ENCODE assay signal across 24 mouse cellular contexts in the genomic region with DNA sequence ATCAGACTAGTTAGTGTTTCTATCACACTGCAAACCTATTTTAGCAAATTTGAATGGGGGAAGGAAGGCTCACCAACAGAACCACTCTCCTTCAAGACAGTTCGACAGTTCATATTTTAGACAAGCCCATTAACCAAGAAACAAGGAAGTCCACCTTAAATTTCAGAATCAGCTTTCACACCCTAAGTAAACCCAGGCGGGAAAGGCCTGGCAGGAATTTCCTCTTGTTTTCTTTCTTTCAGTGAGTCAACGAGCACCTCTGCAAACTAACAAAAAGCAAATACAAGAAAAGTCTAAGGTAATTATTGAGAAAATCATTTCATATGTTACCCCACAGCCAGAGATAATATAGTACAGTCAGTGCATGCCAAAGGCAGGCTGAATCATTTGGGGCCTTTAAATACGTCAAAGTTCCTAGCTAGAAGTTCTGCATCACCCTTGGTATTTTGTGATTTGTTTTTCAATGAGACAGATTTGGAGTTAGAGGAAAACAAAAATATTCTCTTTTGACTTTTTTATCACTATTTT. TPM values are rescaled to one million over a fixed set of nuclear protein-coding genes. Genes with fewer than 3 reads are reported as not detected.
DNase-seq lines count a peak whose midpoint lies in the region; ATAC-seq and TF ChIP-seq lines count a peak whose summit lies in the region.
"Had no signal": no experiment of that assay in that cellular context is flagged by ENCODE, and none has a peak within 500 bp of the region (broad histone marks: within the 10 kb centered on the region; RNA-seq: fewer than 3 reads in every experiment).

No protein-coding gene starts in this region.

- DNase-seq in lung, postnatal 0 days (ENCODE audit: low spot score), result peak; percentile 9
- DNase-seq in lung, postnatal 25 days (ENCODE audit: low spot score), result no peak
- peak; percentile 17 for DNase-seq in urinary bladder, postnatal 14 days (ENCODE audit: low spot score)
- no peak for DNase-seq in urinary bladder, adult 18-20 months (ENCODE audit: low spot score in 2 of 2)
- DNase-seq in stomach, postnatal 0 days (ENCODE audit: low spot score), result peak; percentile 46
- DNase-seq in adrenal gland, adult (ENCODE audit: inconsistent age in 2 of 2, low spot score in 1 of 2), result no peak
- DNase-seq in kidney, postnatal 10 days, result no peak
- DNase-seq: adrenal gland, adult 8-10 months; adrenal gland, postnatal 14 days; adrenal gland, postnatal 36 days; B cell, adult 2 months; cerebellum, adult 11-12 months; cerebellum, adult 2 months; cerebellum, adult 9-10 months; cerebellum, postnatal 10 days; cerebellum, postnatal 25 days had no signal

- H3K27me3 ChIP-seq in lung, postnatal 0 days (replicated peaks; ENCODE audit: insufficient read depth, low read length), result no peaks in the 10 kb centered on the region
- no peaks in the 10 kb centered on the region for H3K27me3 ChIP-seq in stomach, embryonic 15.5 days (replicated peaks)
- no peaks in the 10 kb centered on the region for H3K27me3 ChIP-seq in stomach, postnatal 0 days (ENCODE audit: control insufficient read depth, insufficient read depth, low read length)
- H3K27me3 ChIP-seq: CH12.LX; embryonic facial prominence, embryonic 12.5 days; forebrain, embryonic 13.5 days; forebrain, embryonic 15.5 days had no signal

- no peaks in the 10 kb centered on the region for H3K4me1 ChIP-seq in lung, postnatal 0 days (ENCODE audit: insufficient read depth, low read depth, low read length)
- no peaks in the 10 kb centered on the region for H3K4me1 ChIP-seq in stomach, embryonic 15.5 days
- no peaks in the 10 kb centered on the region for H3K4me1 ChIP-seq in stomach, postnatal 0 days (replicated peaks; ENCODE audit: control insufficient read depth, insufficient read depth)
- H3K4me1 ChIP-seq: embryonic facial prominence, embryonic 10.5 days; embryonic facial prominence, embryonic 12.5 days; forebrain, embryonic 13.5 days; forebrain, embryonic 15.5 days had no signal

- TF ChIP-seq EP300 in lung, postnatal 0 days (IDR thresholded peaks at IDR 0.05), result no peak
- no peak for TF ChIP-seq EP300 in stomach, postnatal 0 days (optimal IDR thresholded peaks at IDR 0.05)

- no peaks in the 10 kb centered on the region for H3K9me3 ChIP-seq in lung, postnatal 0 days (ENCODE audit: low read length)
- no peaks in the 10 kb centered on the region for H3K9me3 ChIP-seq in stomach, embryonic 15.5 days
- H3K9me3 ChIP-seq in stomach, postnatal 0 days (ENCODE audit: control insufficient read depth, low read length), result no peaks in the 10 kb centered on the region
- H3K9me3 ChIP-seq: embryonic facial prominence, embryonic 10.5 days; embryonic facial prominence, embryonic 12.5 days; forebrain, embryonic 13.5 days; forebrain, embryonic 15.5 days; G1E had no signal

- ATAC-seq in lung, postnatal 0 days, result no peak
- ATAC-seq in stomach, embryonic 15.5 days (ENCODE audit: insufficient read depth, low FRiP score, low read depth), result peak; percentile 73; the same call in 1 of the 2 replicates
- ATAC-seq in stomach, postnatal 0 days (ENCODE audit: low FRiP score, low TSS enrichment), result peak; percentile 91
- ATAC-seq: CD4-positive, CD25-positive, alpha-beta regulatory T cell, adult 4 months; forebrain, embryonic 13.5 days; forebrain, embryonic 15.5 days had no signal

- H3K4me2 ChIP-seq in lung, postnatal 0 days (replicated peaks; ENCODE audit: low read depth, low read length), result no peak overlapping the region
- no peak overlapping the region for H3K4me2 ChIP-seq in stomach, embryonic 15.5 days
- H3K4me2 ChIP-seq in stomach, postnatal 0 days (replicated peaks; ENCODE audit: low read depth), result no peak overlapping the region
- H3K4me2 ChIP-seq: embryonic facial prominence, embryonic 12.5 days; forebrain, embryonic 13.5 days; forebrain, embryonic 15.5 days had no signal

- no peak for TF ChIP-seq CTCF in lung, postnatal 0 days (IDR thresholded peaks at IDR 0.05)
- no peak for TF ChIP-seq CTCF in stomach, postnatal 0 days (IDR thresholded peaks at IDR 0.05; ENCODE audit: low read depth)

- H3K36me3 ChIP-seq in lung, postnatal 0 days (ENCODE audit: insufficient read depth, low read length), result no peaks in the 10 kb centered on the region
- H3K36me3 ChIP-seq in stomach, embryonic 15.5 days, result no peaks in the 10 kb centered on the region
- H3K36me3 ChIP-seq in stomach, postnatal 0 days (ENCODE audit: control insufficient read depth, insufficient read depth, low read length), result no peaks in the 10 kb centered on the region
- H3K36me3 ChIP-seq: embryonic facial prominence, embryonic 10.5 days; embryonic facial prominence, embryonic 12.5 days; forebrain, embryonic 15.5 days; G1E had no signal

- no peak overlapping the region for H3K9ac ChIP-seq in lung, postnatal 0 days (replicated peaks; ENCODE audit: low read depth)
- H3K9ac ChIP-seq in stomach, embryonic 15.5 days, result no peak overlapping the region
- no peak overlapping the region for H3K9ac ChIP-seq in stomach, postnatal 0 days (ENCODE audit: low read length)
- H3K9ac ChIP-seq: embryonic facial prominence, embryonic 12.5 days; forebrain, embryonic 13.5 days; forebrain, embryonic 15.5 days had no signal

- WGBS in lung, postnatal 0 days, result 40% methylated on average over 4 of the region's 4 CpGs
- 57% methylated on average over 4 of the region's 4 CpGs for WGBS in stomach, embryonic 15.5 days
- 48% methylated on average over 4 of the region's 4 CpGs for WGBS in stomach, postnatal 0 days

- H3K4me3 ChIP-seq in lung, postnatal 0 days (ENCODE audit: low read depth, low read length), result no peak overlapping the region
- H3K4me3 ChIP-seq in stomach, embryonic 15.5 days (replicated peaks), result no peak overlapping the region
- H3K4me3 ChIP-seq in stomach, postnatal 0 days (ENCODE audit: low read depth, low read length), result no peak overlapping the region
- H3K4me3 ChIP-seq: embryonic facial prominence, embryonic 10.5 days; embryonic facial prominence, embryonic 12.5 days; forebrain, embryonic 13.5 days; forebrain, embryonic 15.5 days had no signal

- no peak overlapping the region for H3K27ac ChIP-seq in lung, postnatal 0 days (ENCODE audit: low read length)
- no peak overlapping the region for H3K27ac ChIP-seq in stomach, embryonic 15.5 days
- H3K27ac ChIP-seq in stomach, postnatal 0 days (replicated peaks), result no peak overlapping the region
- H3K27ac ChIP-seq: embryonic facial prominence, embryonic 10.5 days; embryonic facial prominence, embryonic 12.5 days; forebrain, embryonic 13.5 days; forebrain, embryonic 15.5 days had no signal

RNA-seq across cellular contexts. Expression of a gene that starts 21.1 kb away (rescaled TPM):
- polyA plus RNA-seq in lung, postnatal 0 days (2015; fragmentation: Nextera tagmentation; extraction: Ambion mirVana), result 41.6 and 43.9 TPM in 2 replicates
- 35.9 and 36.1 TPM in 2 replicates for polyA plus RNA-seq in stomach, embryonic 15.5 days (2015; fragmentation: Nextera tagmentation; extraction: Ambion mirVana)
- polyA plus RNA-seq in stomach, postnatal 0 days (2015; fragmentation: Nextera tagmentation; extraction: Ambion mirVana), result 35.8 and 40.0 TPM in 2 replicates

Comparison
In these comparisons a context has a peak if more than half of its experiments do, and no peak if none do; other contexts are left out.
1. DNase-seq: peak in lung, postnatal 0 days (single experiment), urinary bladder, postnatal 14 days (single experiment) and stomach, postnatal 0 days (single experiment); none in lung, postnatal 25 days (single experiment), urinary bladder, adult 18-20 months (0 of 2), adrenal gland, adult (0 of 2) and kidney, postnatal 10 days (single experiment).